Mouse (Mus musculus) layer of hippocampus, postnatal 10 days (tissue): ENCODE results near the gene Mical3. TPM values are rescaled to one million over a fixed set of nuclear protein-coding genes. Genes with fewer than 3 reads are reported as not detected.
A peak's percentile ranks its signal among the peaks of the same experiment; 100 is the strongest.

Source experiments
- DNase-seq, 2 experiments: peaks; one replicate each; pipeline ENCODE4 v3.0.0; 2021; ENCODE audit warnings: low spot score in 2 of 2
- total RNA-seq, 2 experiments: library from RNA; stranded (reverse); gene quantifications; 2 replicates each; pipeline ENCODE4 v1.2.3; 2021

Gene Mical3
- total RNA-seq, 2 experiments from 2014 or later: 90.1 to 98.8 TPM

DNA sequence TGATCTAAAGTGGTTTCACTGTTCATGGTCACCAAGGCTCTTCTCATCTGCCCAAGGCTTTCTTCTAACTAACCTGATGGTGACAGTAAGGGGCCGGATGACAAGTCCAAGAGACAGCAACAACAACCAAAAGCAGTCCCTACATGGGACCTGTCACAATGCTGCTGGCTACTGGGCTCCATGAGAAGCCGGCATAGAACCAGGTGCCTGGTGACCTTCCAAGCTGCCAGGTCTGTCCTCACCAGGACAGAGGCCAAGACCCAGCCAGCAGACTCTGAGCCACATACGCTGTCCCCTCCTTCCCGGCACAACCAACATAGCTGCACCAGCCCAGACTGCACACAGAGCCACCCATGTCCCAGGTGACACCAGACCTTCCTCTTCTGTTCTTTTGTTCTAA is 112.7 kb downstream of the Mical3 start:
- DNase-seq: no peak

DNA sequence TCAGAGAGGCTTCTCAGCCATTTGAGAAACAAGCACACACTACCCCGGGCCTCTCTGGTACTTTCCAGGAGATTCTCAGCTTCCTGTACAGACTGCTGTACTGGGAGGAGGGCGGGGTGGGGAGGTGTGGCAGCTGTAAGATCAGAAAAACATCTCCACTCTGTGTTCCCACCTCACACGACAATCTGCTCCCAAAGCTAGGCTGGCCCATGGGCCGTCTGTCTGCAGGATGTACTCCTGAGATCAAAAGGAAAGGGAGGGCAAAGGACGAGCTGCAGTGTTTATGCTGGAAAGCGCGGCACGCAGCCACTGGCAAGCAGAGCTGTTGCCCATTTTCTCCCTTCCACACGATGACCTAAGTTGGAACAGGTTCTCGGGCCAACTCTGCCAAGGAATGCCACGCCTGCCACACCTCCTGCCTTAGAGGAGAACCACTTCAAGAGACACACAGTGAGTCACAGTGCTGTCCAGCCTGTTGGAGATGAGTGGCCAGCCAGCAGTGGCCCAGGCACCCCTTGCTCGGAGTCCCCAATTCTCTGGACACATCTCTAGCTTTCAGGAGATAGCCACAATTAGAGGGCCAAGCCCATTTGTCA is 113.3 kb downstream of the Mical3 start:
- no peak for DNase-seq

DNA sequence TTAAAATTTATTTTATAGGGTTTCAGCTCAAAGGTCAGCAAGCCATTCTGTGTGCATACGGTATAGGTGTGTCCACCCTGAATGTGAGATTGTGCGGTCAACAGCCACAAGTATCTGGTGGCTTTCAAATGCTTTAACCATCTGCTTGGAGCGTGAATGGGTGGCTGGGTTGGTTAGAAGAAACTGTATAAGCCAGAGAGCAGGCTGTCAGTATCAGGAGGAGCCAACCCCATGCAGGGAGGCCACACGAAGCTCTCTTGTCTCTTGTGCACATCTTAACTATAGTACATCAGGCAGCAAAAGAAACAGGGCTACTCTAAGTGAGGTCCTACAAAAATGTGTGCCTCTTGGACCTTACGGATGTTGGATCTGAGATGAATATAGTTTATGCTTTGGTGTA is 114.7 kb downstream of the Mical3 start:
- no peak for DNase-seq

DNA sequence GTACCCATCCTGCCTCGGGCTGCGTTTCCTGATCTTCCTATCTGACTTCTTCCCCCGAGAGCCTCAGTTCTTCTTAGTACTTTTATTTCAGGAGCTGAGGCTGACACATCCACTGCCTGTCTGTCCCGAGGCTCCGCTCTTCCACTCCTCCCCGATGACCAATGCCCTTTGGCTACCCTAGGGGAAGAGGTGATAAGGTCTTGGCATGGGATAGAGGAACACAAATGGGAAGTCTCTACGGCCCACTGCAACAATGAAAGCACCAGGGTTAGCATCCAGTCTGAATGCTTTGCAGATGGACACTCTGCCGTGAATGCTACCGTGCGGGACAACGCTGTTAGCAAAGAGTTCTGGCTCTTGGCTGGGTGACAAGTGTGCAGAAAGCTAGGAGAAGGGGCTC is 116.5 kb downstream of the Mical3 start:
- DNase-seq: no peak

DNA sequence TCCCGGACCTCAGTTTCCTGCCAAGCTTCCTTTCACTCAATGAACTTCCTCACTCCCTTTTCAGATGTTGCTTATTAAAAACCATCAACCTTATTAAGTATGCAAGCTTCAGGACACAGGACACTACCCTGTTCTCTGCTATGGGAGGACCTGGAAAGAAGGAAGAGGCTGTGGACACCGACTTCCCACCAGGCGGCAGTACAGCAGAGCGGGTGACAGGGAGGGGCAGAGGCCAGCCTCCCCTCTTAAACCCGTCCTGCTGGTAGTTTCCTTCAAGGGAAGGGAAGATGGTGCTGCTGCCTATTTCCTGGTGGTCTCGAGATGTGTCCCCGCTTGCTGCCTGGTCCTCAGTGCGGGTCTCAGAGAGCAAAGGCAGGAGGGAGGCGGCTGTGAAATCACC is 117.0 kb downstream of the Mical3 start:
- DNase-seq: peak; percentile 54 to 70

DNA sequence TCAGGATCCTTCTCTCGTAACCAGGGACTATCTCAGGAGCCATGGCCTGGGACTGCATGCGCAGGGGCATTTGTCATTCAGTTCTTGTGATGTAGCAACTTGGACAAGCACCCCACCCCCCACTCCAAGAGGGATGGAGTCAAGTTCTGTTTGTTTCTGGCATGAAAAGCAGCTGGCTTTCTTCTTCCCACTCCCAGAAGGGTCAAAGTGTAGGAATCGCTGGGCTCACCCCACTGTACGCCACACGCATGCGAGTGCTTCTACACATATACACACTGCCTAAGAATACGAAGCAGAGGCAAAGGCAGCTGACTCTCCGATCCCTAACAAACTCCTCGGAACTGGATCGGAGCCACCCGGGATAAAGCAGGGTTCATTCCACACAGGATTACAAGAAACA is 119.1 kb downstream of the Mical3 start:
- no peak for DNase-seq

DNA sequence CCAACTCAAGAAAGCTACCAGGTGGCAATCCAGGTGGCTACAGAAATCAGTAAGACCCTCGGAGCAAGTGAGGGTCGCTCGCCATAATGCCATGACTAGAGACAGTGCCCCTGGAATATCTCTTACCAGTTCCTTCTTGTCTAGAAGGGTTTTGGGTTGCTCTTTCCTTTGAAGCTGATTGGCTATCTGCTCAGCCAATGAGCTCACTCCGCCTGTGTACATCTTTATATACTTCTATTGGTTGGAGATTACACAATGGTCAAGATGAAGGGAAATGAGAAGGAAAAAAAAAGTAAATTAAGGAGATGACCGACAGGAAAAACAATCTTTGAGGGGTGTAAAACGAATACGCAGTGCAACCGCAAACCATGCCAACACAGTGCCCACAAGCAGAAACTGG is 121.1 kb downstream of the Mical3 start:
- no peak for DNase-seq

DNA sequence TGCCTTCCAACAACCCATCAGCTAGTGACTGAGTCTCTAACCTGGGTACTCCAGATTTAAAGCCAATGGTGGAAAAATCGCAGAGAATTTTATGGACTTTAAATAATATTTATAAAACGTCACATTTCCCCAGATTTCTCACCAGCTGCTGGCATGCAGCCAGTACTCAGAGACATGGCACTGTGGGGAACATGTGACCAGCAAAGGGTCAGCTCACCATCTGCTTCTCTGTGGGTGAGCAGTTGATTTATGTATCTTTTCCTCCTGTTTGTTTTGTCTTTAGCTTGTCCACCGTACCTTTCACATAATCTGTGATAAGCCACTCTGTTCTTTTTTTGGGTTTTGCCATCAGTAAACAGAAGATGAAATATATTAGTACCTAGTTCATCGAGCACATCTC is 125.8 kb downstream of the Mical3 start:
- no peak for DNase-seq

DNA sequence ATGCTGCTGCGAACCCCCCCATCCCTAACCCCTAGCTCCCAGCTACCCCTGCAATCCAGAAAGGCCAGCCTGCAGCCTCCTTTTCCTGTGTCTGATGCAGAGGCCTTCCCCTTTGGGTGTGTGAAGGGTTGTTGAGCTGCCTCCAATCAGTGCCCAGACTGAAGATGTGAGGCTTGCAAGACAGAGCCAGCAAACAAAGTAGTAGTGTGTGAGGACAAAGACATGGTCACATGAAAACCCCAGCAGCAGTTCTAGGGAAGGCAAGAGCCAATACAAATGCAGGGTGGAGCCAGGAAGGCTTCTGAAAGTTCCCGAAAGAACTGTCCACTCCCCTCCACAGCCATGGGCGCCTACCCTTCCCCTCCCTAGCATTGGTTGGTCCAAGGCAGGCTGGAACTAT is 127.8 kb downstream of the Mical3 start:
- DNase-seq: no peak

DNA sequence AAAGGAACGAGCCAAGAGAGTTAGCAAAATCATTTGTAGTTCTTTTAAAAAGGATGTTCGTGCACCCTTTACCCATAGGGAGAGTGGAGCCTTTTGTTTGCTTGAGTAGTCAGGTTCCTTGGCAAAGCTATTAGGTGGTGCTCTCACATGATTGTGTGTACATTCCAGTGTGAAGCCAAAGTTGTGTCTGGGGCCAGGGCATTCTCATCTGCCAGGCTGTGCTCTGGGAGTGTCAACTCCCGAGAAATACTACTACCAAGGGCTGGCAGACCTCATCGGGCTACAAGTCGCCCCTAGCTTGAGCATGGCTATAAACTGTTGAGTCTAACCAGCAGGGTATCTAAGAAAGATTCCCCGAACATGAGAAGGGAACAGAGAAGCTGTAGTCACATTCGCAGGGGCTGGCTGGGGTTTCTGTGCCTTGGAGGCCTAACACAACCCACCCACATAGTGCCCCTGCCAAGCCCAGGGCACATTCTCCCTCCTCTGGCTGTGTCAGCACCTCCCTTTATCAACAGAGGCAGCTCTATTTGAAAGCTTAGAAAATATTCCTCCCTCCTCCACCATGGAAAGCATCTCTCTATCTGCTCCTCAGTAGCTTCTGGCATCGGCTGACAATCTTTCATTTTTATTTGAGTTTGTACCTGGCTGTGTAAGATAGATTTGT is 130.8 kb downstream of the Mical3 start:
- no peak for DNase-seq

DNA sequence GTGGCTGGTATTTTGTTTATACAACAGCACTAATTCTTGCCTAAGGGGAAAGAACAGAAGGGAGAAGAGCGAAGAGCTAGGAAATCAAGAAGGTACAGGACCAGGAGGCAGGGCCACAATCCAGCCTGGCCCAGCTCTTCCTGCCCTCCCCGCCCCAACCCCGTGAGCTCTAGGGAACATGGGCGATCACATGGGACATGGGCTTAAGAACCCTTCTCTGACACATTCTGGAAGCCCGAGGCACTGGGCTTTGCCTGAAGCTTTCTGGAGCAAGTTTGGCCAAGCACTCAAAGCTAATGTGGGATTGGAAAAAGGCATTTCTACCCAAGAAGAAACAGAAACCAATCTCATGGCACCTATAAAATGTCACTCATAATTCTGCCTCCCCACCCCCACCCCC is 131.7 kb downstream of the Mical3 start:
- no peak for DNase-seq

DNA sequence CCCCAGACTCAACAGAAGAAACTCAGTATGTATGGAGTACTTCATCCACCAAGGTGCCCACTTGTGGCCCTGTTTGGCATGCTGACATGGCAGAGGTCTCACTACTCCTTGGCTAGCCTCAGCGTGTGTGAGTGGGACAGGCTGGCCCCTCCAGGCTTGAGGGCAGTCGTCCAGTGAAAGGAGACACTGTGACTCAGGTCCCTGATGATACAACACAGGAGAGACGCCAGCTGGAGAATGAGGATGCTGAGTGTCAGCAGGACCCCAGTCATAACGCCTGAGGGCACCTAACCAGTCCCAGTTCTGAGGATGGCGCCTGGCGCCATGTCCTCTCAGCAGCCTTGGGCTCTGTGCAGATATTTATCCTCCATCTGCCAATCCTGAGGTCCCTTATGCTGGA is 134.2 kb downstream of the Mical3 start:
- DNase-seq: no peak

DNA sequence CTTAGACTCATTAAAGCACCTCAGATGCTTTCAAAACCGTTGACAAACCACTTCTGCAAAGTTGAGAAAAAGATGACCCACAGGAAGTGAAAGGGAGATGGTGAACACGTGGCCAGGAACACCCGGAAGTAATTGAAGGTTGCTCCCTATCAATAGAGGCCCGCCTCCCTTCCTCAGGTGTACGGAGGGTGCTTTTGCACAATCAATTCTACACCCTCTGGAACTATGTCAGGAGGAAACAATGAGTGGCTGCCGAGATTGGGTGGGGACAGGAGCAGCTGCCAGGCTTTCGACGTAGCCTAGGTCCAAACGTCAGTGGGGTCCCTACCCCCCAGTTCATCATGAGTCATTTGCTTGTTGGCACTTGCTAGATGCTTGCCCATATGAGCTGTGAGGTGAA is 135.3 kb downstream of the Mical3 start:
- DNase-seq: no peak

DNA sequence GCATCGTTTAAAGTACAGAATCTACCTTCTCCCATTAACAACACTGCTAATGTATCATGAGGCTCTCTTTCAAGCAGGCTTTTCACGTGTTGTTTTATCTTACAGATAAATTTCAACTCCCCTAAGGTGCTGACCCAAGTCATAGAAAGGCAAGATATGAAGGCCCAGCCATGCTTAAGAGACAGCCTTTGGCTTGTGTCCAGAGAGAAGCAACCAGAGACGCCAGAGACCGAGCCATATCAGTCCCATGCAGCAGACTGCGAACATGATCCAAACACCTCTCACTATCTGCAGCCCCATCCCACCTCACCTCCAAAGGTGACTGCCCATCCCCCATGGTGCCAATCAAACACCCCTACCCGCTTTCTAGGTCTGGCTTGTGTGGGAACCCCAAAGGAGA is 138.9 kb downstream of the Mical3 start:
- no peak for DNase-seq

DNA sequence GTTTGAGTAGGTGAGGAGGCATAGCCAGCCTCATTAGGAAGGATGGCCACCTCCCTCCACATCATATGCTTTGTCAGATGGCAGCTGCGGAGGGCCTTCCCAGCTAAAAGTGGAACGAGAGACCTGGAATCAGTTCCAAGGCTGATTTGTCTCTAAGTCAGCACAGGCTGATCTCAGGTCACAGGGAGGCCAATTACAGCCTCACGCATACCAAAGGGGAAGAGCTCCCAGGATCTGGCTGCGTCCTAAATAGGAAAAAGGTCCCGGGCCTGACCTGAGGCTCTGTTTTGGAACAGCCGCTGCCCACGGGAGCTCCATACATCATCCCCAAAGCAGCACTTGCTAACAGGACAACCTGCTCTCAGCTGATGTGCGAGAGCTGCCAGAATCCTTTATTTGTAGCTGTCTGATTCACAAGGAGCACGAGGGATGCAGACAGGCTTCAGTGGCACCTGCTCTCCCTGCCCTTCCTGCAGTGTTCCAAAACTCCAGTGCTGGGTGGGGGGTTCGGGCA is 143.2 kb downstream of the Mical3 start:
- DNase-seq: no peak

DNA sequence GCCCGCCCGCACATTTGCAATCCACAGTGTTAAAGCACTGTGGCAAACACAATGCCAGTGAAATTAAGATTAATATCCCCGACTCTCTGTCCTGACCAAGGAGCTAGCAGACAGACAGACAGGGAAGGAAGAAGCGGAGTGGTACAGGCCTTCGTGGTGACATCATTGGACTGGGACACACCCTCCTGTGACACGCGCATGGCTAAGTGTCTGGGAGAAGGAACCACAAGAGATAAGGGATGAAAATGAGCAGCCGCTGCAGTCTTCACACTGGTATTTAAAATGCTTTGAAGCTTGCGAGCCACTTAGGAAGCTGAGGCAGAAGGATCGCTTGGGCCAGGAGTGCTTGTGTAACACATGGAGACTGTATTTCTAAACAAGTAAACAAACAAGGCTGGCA is 143.6 kb downstream of the Mical3 start:
- no peak for DNase-seq

DNA sequence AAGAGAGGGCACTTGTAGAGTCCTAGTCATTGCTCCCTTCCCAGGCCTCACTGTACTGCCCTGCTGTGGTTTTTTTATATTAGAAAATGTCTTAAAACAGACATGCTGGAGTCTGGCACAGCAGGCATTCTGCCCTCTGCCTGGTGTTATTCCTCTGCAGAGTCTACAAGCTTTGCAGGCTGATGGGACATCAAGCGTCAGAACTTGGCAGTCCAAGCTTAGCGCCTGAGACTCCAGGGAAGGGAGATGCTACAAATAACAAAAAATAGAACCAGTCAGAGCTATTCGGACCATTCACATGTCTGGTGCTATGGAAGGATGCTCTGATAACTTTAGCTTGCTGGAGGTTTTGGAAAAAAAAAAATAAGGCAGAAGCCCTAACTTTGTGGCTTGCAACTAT is 144.6 kb downstream of the Mical3 start:
- no peak for DNase-seq

DNA sequence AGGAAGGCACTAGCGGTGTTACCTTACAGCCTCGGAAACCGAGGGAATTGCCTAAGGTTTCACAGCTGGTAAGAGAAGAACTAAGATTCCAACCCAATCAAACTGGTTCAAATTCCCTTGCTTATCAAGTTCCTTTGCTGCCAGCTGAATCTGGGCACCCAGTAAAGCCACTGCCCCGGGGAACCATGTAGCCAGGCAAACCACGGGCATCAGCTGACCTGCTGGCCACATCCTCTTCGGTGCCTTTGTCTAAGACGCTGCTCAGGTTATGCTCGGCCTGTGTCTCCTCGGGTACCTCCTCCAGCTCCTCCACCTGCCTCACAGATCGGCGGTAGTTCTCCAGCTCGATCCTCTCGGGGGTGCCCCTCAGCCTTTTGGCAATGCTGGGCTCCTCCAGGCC is 148.5 kb downstream of the Mical3 start:
- no peak for DNase-seq

DNA sequence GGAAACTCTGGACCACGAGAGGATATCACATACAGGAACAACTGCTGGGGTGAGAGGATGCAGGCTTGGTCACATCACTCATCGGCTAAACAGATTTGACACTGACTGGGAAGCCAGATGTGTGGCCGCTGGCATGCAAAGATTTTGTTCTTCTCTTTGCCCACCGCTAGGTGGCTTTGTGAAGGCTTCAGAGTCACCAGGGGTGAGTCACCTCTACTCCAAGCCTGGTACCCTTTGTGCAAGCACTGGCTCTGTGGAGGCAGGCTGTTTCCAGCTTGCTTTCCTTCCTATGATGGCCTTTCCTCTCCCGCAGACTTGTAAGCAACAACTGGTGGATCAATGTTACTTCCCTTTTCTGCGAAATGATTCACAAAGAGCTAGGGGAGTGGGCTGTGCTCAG is 149.3 kb downstream of the Mical3 start:
- DNase-seq: no peak

DNA sequence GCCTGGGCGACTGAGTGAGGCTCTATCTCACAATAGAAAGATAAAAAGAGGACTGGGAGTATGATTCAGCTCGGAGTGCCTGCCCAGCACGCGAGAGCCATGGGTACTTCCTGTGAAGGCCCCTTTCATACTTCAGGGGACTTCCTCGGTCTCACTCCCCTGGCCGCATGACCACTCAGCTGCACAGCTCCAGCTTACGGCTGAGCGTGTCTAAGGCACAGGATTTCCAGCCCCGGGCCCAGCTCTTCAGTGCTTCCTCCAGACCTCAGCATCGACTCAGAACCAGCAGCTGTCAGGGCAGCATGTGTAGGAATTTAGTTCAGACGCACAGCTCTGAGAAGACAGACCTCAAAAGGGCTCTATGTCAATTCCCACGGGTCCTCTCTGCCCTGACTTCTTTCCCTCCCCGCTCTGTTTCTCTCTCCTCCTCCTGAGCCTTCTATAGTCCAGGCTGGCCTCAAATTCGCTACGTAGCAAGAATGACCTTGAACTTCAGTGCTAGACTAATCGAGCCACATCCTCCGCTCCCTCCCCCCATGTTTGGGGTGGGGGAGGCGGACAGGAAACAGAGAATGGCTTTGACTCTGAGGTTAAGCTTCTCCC is 152.7 kb downstream of the Mical3 start:
- no peak for DNase-seq

DNA sequence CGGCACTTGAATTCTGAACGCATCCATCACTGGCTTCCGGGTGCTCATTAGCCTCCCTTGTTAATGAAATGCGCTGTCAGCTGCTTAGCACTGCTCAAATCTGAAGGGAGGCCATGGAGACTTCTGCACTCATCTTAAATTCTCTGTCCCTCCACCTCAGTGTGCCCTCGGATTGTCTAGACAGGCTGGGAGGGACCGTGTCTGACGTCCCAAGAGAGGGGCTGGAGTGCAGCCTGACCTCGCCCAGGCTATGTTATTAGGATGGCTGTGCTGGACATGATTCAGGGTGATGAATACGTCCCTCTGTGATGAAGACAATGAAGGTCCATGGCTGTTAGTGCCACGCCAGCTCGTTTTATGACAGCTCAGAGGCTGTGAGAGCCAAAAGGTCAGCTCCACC is 153.8 kb downstream of the Mical3 start:
- no peak for DNase-seq

DNA sequence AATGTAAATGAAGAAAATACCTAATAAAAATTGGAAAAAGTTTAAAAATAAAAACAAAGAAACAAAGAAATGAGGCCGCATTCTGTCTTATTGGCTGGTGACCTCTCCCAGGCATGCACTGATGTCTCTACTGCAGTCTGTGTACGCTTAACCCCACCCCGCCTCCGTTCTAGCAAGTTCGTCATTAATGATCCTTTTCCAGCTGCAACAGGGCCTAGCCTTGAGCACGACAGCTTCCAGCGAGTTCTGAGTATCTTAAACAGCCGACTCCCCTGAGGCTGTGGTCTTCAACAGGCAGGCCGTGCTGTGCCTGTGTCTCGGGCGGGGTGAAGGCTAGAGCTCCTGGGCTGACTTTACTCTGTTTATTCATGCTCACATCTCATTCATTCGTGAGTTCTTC is 154.7 kb downstream of the Mical3 start:
- no peak for DNase-seq
